Mouse (Mus musculus): ENCODE measurements at regions not wholly inside any gene's neighbourhood (a gene's known extent, or its start where the extent isn't known, plus 50 kb on each side); places are given as distances from the start of the nearest gene placed in this dataset.

GRCm38 (mm10) chr10:54448352-54449043 is 372.1 kb upstream of the Man1a start:
- DNase-seq, result no peak

GRCm38 (mm10) chr10:54403223-54403926 is 327.0 kb upstream of the Man1a start:
- peak in 1 of 2 experiments; percentile 5 for DNase-seq

- no peak for DNase-seq
Measured at GRCm38 (mm10) chr10:54383751-54384150, 307.3 kb upstream of the Man1a start.

GRCm38 (mm10) chr10:54381530-54381929 is 305.1 kb upstream of the Man1a start:
- DNase-seq, result no peak

GRCm38 (mm10) chr10:54369158-54369557 is 292.7 kb upstream of the Man1a start:
- DNase-seq, result no peak

GRCm38 (mm10) chr10:54365315-54365714 is 288.9 kb upstream of the Man1a start:
- DNase-seq, result peak; percentile 86 to 90

GRCm38 (mm10) chr10:54337234-54337633 is 260.8 kb upstream of the Man1a start:
- no peak for DNase-seq
